Mouse (Mus musculus): Measurements from ENCODE around the gene Mef2c.
A peak's percentile ranks its signal among the peaks of the same experiment; 100 is the strongest.

Mef2c gene

DNA sequence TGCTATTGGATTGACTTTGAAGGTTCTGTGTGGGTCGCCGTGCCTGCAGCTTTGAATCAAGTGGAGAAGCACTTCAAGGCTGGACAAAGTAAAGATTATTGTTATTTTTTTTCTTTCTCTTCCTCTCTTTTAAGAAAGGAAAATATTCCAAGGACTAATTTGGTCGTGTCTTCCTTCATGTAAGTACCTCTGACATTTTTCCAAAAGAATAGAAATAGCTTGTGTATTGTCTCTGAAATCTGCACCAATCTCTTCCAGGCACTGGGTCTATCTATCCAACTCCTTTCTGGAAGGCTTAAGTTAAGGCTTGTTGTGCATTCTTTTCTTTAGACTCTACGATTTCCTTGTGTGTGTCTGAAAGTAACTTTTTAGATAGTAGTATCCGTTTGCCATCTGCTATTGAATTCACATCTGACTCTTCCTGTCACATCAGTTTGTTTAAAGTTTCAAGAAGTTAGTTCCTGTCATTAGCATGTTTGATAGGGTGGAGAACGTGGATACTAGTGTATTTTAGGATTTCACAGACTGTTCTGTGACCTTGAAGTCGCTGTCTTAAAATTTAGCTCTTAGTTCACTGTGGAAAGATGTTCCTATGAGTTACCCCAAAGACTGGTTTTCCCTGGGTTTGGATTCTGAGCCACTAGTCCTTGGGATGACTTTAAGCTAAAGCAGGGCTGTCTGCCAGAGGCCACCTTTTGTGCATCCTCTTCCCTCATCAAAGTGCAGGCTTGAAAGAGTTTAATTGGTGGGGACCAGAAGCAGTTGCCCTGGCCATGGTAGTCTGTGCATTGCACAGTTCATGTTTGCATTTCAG, 21.3 kb downstream of the Mef2c start:
- DNase-seq, result no peak

DNA sequence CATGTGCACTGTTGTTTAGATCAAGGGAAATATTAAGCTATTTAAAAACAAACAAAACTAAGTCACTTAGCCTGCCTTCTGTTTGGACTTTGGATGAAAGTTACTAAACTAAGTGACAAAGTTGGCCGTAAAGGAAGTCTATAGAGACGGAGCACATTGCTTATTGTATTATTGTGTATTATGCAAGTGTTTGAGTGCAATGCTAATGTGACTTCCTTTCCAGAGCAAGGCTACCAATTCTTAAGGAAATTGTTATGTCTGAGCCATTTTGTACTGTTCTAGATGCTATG, 21.8 kb downstream of the Mef2c start:
- no peak for DNase-seq

DNA sequence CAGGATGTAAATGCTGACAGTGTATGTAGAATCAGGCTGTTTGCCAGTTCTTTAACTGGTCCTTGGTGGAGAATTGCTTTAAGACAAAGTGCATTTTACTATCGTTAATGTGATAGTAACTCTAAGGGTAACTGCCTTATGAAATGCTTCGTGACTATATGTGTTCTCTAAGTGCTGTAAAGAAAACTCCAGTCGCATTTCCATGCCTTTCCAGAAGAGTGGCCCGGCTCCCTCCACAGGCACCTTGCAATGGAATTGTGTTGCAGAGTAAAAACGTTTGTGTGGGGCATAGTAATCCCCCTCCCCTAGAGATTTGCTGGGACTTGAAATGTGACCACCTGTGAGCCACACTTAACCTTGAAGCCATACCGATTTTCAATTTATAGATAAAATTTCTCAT, 22.2 kb downstream of the Mef2c start:
- no peak for DNase-seq

DNA sequence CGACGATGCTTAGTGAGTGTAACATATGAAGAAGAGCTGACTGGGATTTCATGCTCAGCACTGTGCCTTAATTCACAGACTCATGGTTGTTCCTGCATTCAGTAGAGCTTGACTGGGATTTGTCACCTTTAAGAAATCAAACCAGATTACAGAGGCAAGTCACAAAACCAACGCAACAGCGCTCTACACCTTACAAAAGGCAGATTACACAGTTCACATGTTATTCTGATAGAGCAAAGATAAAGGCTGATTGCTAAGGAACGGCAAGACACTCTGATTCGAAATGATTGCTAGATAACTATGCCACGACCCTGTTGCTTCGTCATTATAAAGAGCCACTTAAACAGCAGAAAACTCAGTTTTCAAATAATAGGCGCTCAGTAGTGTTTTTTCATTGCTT, 24.1 kb downstream of the Mef2c start:
- no peak for DNase-seq

DNA sequence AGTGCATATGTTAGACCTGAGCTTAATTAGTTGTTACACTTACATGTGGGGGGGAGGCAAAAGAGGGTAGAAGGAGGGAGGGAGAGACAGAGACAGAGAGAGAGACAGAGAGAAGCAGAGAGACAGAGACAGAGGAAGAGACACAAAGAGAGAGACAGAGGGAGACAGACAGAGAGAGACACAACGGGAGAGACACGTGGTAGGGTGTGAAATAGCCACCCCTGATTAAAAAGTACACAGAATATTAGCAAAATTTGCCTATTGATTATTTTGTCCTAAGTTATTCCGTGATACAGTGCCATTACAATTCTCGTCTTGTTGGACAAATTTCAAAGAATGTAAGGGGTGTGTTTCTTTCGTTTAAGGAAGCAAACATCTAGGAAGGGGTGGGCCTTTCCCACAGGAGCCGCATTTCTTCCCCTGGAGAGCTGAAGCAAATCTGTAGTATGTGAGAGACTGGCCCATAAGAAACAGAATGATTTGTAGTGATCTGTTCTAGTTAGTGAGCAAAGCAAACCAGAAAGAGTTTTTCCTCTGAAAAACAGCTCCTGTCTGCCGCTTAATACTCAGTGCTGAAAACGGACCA, 26.0 kb downstream of the Mef2c start:
- no peak for DNase-seq

DNA sequence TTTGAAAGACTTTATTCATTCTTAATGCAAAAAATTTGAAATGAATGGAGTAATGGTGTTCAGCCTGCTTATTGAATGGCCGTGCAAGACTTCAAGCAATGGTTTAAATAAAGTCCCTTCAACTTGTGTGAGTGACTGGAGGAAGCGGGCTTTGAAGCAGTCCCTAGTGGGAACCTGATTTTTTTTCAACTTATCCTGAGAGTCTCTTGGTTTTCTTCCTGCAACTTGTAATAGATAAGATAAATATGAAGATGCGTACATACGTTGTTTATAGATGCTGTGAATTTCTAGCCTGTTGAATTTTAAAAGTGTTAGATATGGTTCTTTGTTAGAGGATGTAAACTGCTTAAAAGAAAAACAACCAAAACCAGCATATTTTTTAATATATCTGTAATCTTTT, 27.1 kb downstream of the Mef2c start:
- no peak for DNase-seq

DNA sequence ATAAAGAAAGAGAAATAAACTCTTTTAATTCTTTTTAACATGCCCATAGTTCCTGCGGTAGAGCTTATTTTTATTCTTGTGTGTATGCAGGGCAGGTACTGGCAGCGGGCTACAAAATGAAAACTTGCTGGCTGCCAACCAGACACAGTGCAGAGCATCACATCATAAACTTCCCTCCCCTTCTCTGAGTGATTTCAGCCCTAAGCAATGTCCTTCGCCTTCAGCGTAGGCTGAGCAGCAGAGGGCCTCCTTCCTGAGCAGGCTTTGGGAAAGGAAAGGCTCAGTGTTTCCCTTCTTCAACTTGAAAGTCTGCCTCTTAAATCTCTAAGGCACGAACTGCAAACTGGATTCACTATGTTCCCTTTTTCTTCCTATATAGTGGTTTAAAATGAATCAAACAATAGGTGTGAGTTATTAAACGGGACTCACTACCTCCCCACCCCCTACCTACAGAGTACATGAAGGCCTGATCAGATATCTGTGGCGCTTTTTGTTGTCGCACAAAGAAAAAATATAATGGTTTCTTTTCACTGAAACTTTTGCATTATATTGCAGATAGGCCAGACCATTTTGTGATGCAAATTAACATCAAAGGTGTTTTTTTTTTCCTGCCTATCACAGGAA, 28.2 kb downstream of the Mef2c start:
- peak; percentile 39 for DNase-seq

DNA sequence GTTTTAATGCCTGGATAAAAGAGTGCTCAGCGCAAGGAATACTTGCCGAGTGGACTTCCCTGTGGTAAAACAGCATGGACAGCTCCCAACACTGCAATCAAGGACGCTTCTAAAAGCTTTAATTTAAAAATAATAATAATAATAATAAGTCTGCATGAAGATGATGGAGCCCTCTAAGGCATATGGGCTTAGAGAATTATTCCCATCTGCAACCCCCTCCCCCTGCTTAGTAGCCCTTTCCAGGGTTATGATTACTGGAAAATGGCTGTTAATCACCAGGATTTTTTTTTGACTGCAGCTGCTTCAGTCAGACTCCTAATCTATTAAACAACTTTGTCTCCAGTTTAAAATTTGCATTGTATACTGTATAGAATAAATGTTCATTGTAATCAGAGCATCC, 32.5 kb downstream of the Mef2c start:
- no peak for DNase-seq

DNA sequence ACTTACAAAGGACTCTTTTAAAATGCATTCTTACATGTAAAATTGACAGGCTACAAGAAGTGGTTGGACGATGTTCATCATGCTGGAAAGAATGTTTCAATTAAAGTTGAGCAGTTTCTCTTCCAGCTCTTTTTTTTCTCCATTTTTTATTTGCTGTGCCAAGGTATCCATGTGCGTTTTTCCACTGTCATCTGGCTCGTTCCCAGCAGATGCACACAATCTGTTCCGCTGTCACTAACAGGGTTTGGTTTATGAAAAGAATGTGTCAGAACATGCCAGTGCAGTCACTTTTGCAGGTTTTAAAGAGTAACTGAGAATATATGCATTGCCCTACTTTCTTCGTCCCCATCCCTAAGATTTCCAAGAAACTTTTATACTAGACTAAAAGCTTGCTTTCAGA, 33.3 kb downstream of the Mef2c start:
- no peak for DNase-seq

DNA sequence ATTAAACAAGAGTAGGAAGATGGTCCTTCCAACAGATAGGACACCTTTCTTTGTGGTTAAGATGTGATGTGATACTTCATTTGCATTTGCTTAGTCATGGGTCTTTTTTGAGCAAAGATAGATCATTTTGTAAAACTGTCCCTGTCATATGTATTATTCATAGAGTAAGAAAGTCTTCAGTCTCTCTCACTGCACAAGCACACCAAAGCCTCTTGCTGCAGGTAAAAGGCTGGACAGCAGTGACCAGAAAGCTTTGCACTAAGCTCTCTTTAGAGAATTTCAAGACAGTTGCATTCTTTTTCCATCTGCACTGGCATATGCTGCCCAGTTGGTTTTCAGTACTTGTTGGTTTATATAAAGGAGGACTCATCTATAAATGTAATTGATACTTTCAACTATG, 36.1 kb downstream of the Mef2c start:
- DNase-seq, result no peak

DNA sequence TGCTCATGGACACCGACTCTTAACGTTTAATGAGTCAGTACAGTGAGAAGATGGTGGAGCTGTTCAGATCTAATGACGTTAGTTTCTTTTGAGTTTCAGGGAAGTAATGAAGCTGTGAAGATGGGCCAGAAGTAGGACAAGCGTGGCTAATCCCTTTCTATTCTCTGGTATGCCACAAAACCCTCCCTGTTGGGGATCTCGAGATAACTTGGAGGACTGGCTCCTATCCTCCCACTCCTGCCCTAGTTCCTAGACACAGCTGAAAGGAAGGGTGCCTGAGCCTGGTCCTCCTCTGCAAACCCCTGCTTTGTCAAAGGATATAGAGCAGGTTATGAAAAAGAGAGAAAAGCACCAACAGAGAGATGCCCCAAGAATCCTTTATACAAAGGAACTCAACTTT, 38.8 kb downstream of the Mef2c start:
- no peak for DNase-seq

DNA sequence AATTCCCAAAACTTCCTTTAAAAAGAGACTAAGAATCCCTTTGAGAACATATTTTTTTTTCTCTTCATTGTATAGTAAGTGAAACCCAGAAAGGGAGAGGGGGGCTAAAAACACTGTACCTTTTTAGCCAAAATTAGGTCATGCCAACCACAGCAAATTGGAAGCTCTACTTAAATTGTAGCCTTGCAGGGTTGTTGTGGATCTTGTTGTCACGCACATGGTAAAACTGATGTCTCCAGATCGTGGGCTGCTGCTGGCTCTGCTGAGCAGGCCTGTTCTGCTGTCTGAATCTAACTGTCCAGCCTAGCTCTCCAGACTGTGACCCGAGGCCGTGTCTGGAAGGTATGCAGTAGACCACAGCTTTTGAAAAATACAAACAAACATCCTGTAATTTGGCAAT, 40.9 kb downstream of the Mef2c start:
- DNase-seq, result no peak

DNA sequence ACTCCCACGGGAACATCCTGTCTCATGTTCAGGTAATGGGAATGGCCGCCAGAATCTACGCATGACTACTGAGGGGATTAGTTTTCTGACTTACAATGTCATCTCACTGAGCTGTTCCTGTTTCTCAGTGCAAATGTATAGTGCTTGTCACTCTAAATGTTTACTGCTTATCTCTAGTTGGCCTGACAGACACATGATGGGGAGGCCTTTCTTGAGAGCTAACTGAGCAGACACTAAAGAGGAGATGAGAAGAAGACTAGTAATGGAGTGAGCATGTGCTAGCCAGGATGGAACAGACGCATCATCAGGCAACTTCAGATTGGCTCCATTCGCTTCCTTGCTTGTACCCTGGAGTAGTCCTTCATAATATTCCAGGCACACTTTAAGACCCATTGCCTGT, 43.0 kb downstream of the Mef2c start:
- no peak for DNase-seq

DNA sequence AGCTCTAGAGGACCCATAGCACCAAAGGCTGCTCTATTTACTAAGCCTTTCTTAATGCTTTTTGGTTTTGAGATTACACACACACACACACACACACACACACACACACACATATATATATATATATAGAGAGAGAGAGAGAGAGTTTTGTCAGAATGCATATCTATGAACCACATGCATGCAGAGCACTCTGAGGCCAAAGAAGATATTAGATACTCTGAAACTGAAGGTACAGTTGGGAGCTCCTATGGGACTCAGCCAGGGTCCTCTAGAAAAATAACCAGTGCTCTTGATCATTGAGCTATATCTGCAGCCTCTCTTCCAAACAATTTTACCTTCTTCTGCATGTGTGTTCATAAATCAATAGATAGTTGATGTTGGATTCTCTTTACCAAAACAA, 47.4 kb downstream of the Mef2c start:
- DNase-seq, result no peak

DNA sequence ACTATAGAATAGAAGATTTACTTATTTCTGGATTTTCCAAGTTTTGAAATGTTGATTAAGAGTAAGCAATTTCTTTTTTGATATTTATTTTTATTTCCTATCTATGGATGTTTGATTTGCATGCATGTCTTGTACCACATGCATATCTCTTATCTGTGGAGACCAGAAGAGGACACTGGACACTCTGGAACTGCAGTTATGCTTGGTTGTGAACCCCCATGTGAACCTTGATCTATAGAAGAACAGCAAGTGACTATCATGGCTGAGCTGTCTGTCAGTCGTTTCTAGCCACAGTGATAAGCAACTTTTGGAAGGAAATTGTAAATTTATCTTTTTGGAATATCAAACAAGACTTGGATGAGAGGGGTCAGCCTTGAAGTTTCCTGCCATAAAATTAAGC, 48.2 kb downstream of the Mef2c start:
- no peak for DNase-seq

DNA sequence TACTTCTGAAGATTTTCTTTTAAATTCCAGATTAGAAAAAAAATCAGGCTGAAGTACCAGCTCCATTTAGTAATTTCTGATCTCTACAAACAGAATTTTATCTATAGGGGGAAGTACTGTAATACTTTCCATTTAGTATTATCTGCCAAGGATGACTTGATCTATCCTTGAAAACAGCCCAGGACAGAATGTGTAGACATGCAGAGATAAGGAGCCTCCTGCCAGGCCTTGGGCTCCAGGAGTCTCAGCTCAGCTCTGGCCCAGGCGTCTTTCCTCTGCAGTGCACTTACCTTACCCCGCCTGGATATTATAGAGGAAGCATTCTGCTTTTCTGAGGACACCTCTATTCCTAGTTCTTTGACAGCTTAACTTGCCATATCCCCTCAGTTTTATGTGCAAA, 59.4 kb downstream of the Mef2c start:
- no peak for DNase-seq

DNA sequence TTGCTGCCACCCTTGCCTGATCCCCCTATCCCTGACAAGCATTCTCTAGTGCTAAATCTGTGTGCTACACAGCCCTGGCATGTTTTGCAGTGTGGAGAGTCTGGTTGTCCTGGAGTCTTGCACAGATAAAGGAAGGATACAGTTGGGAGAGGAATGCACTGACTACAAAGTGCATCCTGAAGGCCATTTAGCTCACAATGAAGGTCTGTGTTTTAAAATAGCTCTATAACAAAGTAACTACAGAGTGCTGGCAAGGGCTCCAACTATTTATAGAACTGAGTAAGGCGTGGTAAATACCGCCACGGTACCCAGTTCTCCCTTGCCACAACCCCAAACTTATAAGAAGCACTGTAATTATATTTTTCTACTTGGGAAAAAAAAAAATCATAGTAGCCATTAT, 61.9 kb downstream of the Mef2c start:
- peak; percentile 23 for DNase-seq

DNA sequence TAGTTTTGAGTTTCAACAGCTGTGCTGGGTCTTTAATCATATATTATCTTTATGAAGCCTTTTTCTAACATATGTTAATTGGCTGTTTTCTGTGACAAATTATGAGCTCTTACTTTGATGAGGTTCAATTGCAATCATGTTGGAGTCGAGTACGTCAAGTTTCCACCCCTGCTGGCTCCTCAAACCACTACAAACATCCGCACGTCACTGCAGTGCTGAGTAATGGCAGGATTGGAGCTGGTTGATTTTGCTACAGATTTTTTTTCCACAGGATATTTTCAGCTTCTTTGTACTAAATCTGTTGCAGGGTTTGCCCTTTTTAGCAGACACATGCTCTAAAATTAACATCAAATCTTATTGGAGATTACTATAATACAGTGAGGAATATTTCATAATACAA, 62.3 kb downstream of the Mef2c start:
- peak; percentile 44 for DNase-seq

DNA sequence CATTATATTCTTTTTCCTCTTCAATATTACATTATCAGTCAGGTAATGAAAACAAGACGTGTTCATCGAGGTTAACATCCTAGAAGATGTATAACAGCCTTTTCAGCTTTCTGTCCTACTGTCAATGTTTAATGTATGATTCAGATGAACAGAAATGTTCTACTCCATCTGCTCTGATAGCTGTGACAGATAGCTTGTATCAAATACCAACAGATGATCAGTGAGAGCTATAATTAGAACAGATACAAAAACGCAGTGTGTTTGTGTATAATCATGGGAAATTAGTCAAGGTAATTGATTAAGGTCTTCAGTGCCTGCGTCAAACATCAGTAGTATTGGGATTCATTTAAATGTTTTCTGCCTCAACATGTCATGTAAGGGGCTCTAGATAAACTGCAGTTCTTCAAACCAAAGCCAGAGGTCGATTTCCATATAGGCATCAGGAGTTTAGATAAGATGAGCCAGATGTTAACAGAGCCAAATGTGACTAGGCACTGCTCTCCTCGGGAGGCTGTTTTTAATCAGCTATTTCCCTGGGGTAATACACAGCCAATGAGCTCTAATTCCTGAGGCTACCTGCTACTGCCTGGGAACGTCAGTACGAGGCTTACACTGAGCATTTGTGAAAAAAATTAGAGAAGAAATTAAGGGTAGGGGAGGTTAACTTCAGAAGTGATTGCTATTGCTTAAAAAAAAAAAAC, 63.1 kb downstream of the Mef2c start:
- DNase-seq, result no peak

DNA sequence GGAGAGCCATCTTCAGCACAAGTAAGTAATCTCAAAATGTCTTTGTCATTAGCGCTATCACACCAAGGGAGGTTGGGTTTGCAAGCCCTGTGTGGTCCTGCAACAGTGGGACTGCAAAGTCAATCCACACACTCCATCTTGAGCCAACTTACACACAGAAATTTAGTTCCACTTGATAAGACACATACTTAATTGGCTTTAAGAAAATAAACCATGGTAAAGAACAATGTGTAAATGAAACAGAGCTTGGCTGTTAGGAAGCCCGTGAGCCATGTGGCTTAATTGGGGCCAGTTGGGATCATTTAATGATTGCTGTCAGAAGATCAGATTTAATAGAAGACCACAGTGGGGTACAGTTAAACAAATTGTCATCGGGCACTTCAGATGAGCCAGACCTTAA, 63.8 kb downstream of the Mef2c start:
- DNase-seq, result no peak

DNA sequence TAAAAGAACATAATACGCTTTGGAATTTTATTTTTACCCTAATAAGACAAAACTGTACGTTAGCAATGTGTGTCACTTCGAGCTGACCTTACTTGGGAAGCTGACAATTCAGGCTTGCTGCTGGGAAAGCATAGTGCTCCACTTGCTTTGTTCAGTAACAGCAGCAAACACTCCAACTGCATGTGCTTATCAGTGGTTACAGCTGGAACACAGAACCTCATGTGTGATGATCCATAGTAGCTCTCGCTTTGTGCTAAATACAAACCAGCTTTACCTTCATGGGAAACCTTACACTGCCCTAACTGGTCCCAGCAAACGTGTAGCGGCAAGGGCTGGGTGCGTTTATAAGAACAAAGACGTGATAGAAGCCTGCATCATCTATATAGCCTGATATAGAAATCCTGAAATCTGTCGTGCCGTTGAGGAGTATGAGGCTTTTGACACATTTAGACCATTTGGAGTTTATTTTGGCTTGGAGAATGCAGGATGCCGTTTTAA, 65.0 kb downstream of the Mef2c start:
- DNase-seq, result no peak

DNA sequence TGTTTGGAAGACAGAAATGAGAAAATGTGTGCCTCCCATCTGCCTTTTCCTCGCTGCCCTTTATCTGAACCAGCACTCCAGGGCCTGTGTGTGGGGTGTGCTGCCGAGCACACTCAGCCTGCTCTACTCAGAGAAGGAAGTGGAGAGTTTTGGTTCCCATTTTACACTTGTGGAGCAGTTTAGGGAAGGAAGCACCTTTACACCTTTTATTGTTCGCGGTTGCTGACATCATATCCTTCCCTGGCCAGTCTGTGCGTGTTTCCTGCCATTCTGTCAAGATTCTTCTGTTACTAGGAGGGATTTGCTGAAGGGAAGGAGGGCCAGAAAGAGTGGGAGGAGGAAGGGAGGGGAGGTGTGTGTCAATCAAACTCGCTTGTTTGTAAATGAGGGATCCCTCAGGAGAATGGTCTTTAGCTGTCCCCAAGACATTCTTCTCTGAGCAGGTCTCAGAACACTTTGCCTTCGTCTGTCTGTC, 68.2 kb downstream of the Mef2c start:
- peak; percentile 76 for DNase-seq

DNA sequence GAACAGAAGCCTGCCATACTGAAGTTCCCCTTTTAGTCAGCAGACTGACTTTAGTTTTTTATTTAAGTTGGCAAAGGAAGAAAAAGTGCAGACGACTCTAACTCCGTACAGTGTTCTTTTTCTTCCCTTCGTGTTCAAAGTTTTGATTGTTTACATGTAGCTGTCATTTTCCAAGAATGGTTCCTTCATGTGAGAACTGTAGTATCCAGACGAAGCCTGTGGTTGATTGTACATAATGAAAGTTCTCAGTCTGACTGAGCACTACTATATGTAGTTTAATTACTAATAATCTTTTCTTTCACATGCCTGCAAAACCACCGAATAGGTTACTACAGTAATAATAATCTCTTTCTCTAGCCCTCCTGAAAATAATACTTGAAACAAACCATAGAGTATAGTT, 68.6 kb downstream of the Mef2c start:
- DNase-seq, result no peak

DNA sequence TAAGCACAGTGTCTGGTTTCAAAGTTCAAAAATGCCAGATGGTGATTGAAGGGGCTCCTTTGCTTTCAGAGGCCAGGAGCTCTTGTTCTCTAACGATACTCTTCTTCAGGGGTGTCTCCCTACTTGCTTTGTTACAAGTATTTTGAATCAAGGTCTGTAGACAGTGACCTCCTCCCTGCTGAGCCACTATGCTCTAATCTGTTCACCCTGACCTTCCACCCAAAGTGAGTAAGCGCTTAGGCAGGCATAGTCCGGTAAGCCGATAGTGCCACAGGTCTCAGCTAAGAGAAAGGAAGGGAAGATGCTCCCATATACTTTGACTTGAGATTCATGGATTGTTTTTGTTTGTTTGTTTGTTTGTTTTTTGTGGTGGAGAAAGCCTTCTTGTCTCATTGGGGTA, 69.5 kb downstream of the Mef2c start:
- no peak for DNase-seq

Data from kidney, postnatal 14 days (tissue).